Comparison of ENCODE assay signal across 34 mouse cellular contexts in genomic region chr13:24723699-24724394, GRCm38 (mm10). TPM values are rescaled to one million over a fixed set of nuclear protein-coding genes. Genes with fewer than 3 reads are reported as not detected.
DNase-seq lines count a peak whose midpoint lies in the region; ATAC-seq and TF ChIP-seq lines count a peak whose summit lies in the region.
"Had no signal": no experiment of that assay in that cellular context is flagged by ENCODE, and none has a peak within 500 bp of the region (broad histone marks: within the 10 kb centered on the region; RNA-seq: fewer than 3 reads in every experiment).

No protein-coding gene starts in this region.

- ATAC-seq in kidney, embryonic 16.5 days (ENCODE audit: low FRiP score, low TSS enrichment): peak; percentile 84
- ATAC-seq: activated CD4-positive, CD25-positive, alpha-beta regulatory T cell, adult 4 months; CD4-positive, CD25-positive, alpha-beta regulatory T cell, adult 4 months; forebrain, embryonic 14.5 days; midbrain, embryonic 15.5 days had no signal

- TF ChIP-seq POLR2A in CH12.LX (IDR thresholded peaks at IDR 0.05; ENCODE audit: low read depth, low read length): no peak
- TF ChIP-seq POLR2A in kidney, adult 2 months (IDR thresholded peaks at IDR 0.05; ENCODE audit: low read depth, low read length): no peak

- peaks cover 5 to 10% of the 10 kb centered on the region in 2 experiments; a peak in 3 of 4 replicates for H3K4me1 ChIP-seq in CH12.LX (ENCODE audit: control insufficient read depth in 1 of 2, insufficient read depth in 2 of 2)
- peaks cover 5% of the 10 kb centered on the region; the same call in 1 of the 2 replicates for H3K4me1 ChIP-seq in kidney, adult 2 months (ENCODE audit: control insufficient read depth, insufficient read depth, low read length)
- H3K4me1 ChIP-seq in kidney, embryonic 16.5 days (ENCODE audit: insufficient read depth, low read length): peaks cover 10% of the 10 kb centered on the region
- H3K4me1 ChIP-seq: heart, embryonic 15.5 days; midbrain, embryonic 15.5 days had no signal

- H3K79me2 ChIP-seq in CH12.LX (replicated peaks; ENCODE audit: control insufficient read depth, extremely low read depth, insufficient read depth, poor library complexity, severe bottlenecking): no peaks in the 10 kb centered on the region

- H3K4me2 ChIP-seq in CH12.LX (ENCODE audit: insufficient read depth, low read depth, poor library complexity, severe bottlenecking): no peak overlapping the region
- H3K4me2 ChIP-seq in kidney, embryonic 16.5 days (replicated peaks; ENCODE audit: low read depth, low read length): peak overlapping the region; percentile 10
- H3K4me2 ChIP-seq: heart, embryonic 15.5 days; hindbrain, embryonic 14.5 days; midbrain, embryonic 15.5 days had no signal

- H3K9me3 ChIP-seq in CH12.LX (replicated peaks; ENCODE audit: low read length): no peaks in the 10 kb centered on the region
- H3K9me3 ChIP-seq in kidney, embryonic 16.5 days (ENCODE audit: low read length): no peaks in the 10 kb centered on the region
- H3K9me3 ChIP-seq: heart, embryonic 10.5 days; heart, embryonic 15.5 days; midbrain, embryonic 10.5 days; midbrain, embryonic 15.5 days had no signal

- no peak overlapping the region for H3K4me3 ChIP-seq in CH12.LX (replicated peaks in 1 of 3; ENCODE audit: low read depth in 2 of 3, low read length in 2 of 3, poor library complexity in 1 of 3)
- H3K4me3 ChIP-seq in kidney, adult 2 months (ENCODE audit: insufficient read depth, low read depth, low read length): no peak overlapping the region
- no peak overlapping the region for H3K4me3 ChIP-seq in kidney, embryonic 16.5 days (ENCODE audit: low read length)
- no peak overlapping the region for H3K4me3 ChIP-seq in left cerebral cortex, adult 2 months
- H3K4me3 ChIP-seq: heart, embryonic 10.5 days; heart, embryonic 15.5 days; midbrain, embryonic 10.5 days; midbrain, embryonic 15.5 days had no signal

- peak overlapping the region; percentile 19; the same call in 1 of the 2 replicates for H3K27ac ChIP-seq in CH12.LX (ENCODE audit: insufficient read depth, low read depth)
- H3K27ac ChIP-seq in kidney, adult 2 months (ENCODE audit: insufficient read depth, low read depth, low read length): no peak overlapping the region
- no peak overlapping the region for H3K27ac ChIP-seq in kidney, embryonic 16.5 days (ENCODE audit: low read length)
- no peak overlapping the region for H3K27ac ChIP-seq in left cerebral cortex, adult 2 months
- H3K27ac ChIP-seq: heart, embryonic 10.5 days; heart, embryonic 15.5 days; hindbrain, embryonic 14.5 days; liver, embryonic 14.5 days; macrophage; midbrain, embryonic 10.5 days; midbrain, embryonic 15.5 days had no signal

- no peaks in the 10 kb centered on the region for H3K27me3 ChIP-seq in CH12.LX (replicated peaks)
- no peaks in the 10 kb centered on the region for H3K27me3 ChIP-seq in kidney, adult 2 months (replicated peaks; ENCODE audit: control insufficient read depth, insufficient read depth, low read length)
- no peaks in the 10 kb centered on the region for H3K27me3 ChIP-seq in kidney, embryonic 16.5 days (ENCODE audit: insufficient read depth, low read length)
- H3K27me3 ChIP-seq: heart, embryonic 15.5 days; midbrain, embryonic 15.5 days had no signal

- H3K36me3 ChIP-seq in CH12.LX (replicated peaks in 1 of 2; ENCODE audit: control insufficient read depth in 1 of 2, insufficient read depth in 1 of 2, low read length in 1 of 2): peaks cover 12 to 56% of the 10 kb centered on the region in 2 experiments
- H3K36me3 ChIP-seq in kidney, adult 2 months (ENCODE audit: control insufficient read depth, insufficient read depth, low read length): no peaks in the 10 kb centered on the region
- H3K36me3 ChIP-seq in kidney, embryonic 16.5 days (ENCODE audit: insufficient read depth, low read length): no peaks in the 10 kb centered on the region
- H3K36me3 ChIP-seq: midbrain, embryonic 10.5 days had no signal

- no peak for DNase-seq in CH12.LX (ENCODE audit: extremely low read depth)
- DNase-seq in kidney, adult 2 months: peak; percentile 59
- DNase-seq in kidney, postnatal 36 days: peak; percentile 37 to 55
- DNase-seq in left cerebral cortex, adult 2 months (ENCODE audit: extremely low spot score in 1 of 2, low spot score in 2 of 2): no peak
- DNase-seq in right cerebral cortex, adult 2 months (ENCODE audit: low spot score in 2 of 2): no peak
- DNase-seq in cerebellum, adult 18-20 months: no peak
- DNase-seq: adrenal gland, adult 2 months; adrenal gland, postnatal 36 days; cerebellum, adult 2 months; cerebellum, postnatal 14 days; gastrocnemius, postnatal 14 days; heart, postnatal 36 days; liver; lung, adult 2 months; lung, postnatal 10 days; thymus, adult 2 months; thymus, postnatal 4 days had no signal

- TF ChIP-seq EP300 in CH12.LX (IDR thresholded peaks at IDR 0.05; ENCODE audit: low read length): no peak

- no peak for TF ChIP-seq RAD21 in CH12.LX (IDR thresholded peaks at IDR 0.05; ENCODE audit: low read depth, low read length)

- H3K9ac ChIP-seq in CH12.LX (ENCODE audit: insufficient read depth, low read depth): no peak overlapping the region
- 0 out of 2 replicates have a peak overlapping the region, but pooled peaks have one; percentile 7 for H3K9ac ChIP-seq in kidney, embryonic 16.5 days (replicated peaks; ENCODE audit: low read length)
- H3K9ac ChIP-seq: heart, embryonic 15.5 days; hindbrain, embryonic 14.5 days; liver, embryonic 14.5 days; midbrain, embryonic 15.5 days had no signal

- no peak for TF ChIP-seq CTCF in CH12.LX (conservative IDR thresholded peaks at IDR 0.05 in 1 of 2, IDR thresholded peaks at IDR 0.05 in 1 of 2; ENCODE audit: low read depth in 2 of 2, low read length in 2 of 2)
- no peak for TF ChIP-seq CTCF in kidney, adult 2 months (conservative IDR thresholded peaks at IDR 0.05; ENCODE audit: insufficient read depth, insufficient read length, low read depth, low read length)
- TF ChIP-seq CTCF in left cerebral cortex, adult 2 months (IDR thresholded peaks at IDR 0.05): no peak

- dilution Hi-C loops in CH12.LX (cut with MboI; ENCODE audit: extremely low pct_ligation_motif_present, extremely low pct_unique_long_range_greater_than_20kb, low sequenced_read_pairs): no loop called here

- in situ Hi-C loops in CH12.LX (cut with MboI; ENCODE audit: low pct_ligation_motif_present, low pct_unique_long_range_greater_than_20kb, low sequenced_read_pairs): loop anchor here (25.0 kb wide), 1 partner anchor 188 kb away; no protein-coding TSS in a partner anchor

- intact Hi-C loops in left cerebral cortex, adult 2 months (cut with DNase I): no loop called here

- 37% methylated on average over 8 of the region's 8 CpGs for WGBS in kidney, adult 2 months
- 31% methylated on average over 8 of the region's 8 CpGs for WGBS in kidney, embryonic 16.5 days

TF ChIP-seq in CH12.LX, 34 proteins besides CTCF, POLR2A, EP300 and RAD21:
- TF ChIP-seq ELF1 (IDR thresholded peaks at IDR 0.05; ENCODE audit: low read depth, low read length) (no peak), NELFE (IDR thresholded peaks at IDR 0.05; ENCODE audit: low read depth, low read length) (no peak), MAX (IDR thresholded peaks at IDR 0.05; ENCODE audit: low read length) (no peak), KAT2A (IDR thresholded peaks at IDR 0.05; ENCODE audit: insufficient replicate concordance, low read length) (no peak), TBP (conservative IDR thresholded peaks at IDR 0.05; ENCODE audit: low read depth, low read length) (no peak), BHLHE40 (IDR thresholded peaks at IDR 0.05; ENCODE audit: low read depth, low read length) (no peak), ZNF384 (IDR thresholded peaks at IDR 0.05; ENCODE audit: low read depth, low read length) (no peak), MEF2A (IDR thresholded peaks at IDR 0.05; ENCODE audit: borderline replicate concordance, low read depth, low read length) (no peak), ZC3H11A (IDR thresholded peaks at IDR 0.05; ENCODE audit: low read depth, low read length) (no peak)

RNA-seq across cellular contexts. Expression of gene Armh2, which starts 17.2 kb away (rescaled TPM):
- total RNA-seq in CH12.LX (2012; rRNA removed) (not detected in 2 replicates), CH12.LX (2014; rRNA removed) (not detected in 2 replicates)
- not detected in 2 replicates for polyA plus RNA-seq in CH12.LX (2012; ENCODE audit: insufficient read length, low read depth)
- polyA plus RNA-seq in kidney, adult 2 months (2012; rRNA removed): not detected in 2 replicates
- polyA plus RNA-seq in kidney, embryonic 16.5 days (2015; fragmentation: Nextera tagmentation; extraction: Ambion mirVana): not detected in 2 replicates
- not detected for total RNA-seq in left cerebral cortex, adult 2 months (2021)
- total RNA-seq: adrenal gland, adult 2 months; adrenal gland, postnatal 36 days; gastrocnemius, postnatal 14 days; granulocyte monocyte progenitor cell, adult 5-6 weeks; heart, postnatal 36 days; layer of hippocampus, adult 8-10 months; layer of hippocampus, postnatal 25 days; left cerebral cortex, postnatal 10 days had no signal
- polyA plus RNA-seq: activated CD4-positive, CD25-positive, alpha-beta regulatory T cell, adult 4 months; adrenal gland, adult 2 months; cerebellum, adult 2 months; forebrain, embryonic 14.5 days; heart, embryonic 10.5 days; heart, embryonic 15.5 days; hindbrain, embryonic 14.5 days; limb, embryonic 11.5 days; liver, embryonic 14.5 days; lung, adult 2 months; macrophage; midbrain, embryonic 10.5 days; neural tube, embryonic 11.5 days; thymus, adult 2 months had no signal

RNA-seq across cellular contexts. Expression of gene Gmnn, which starts 37.9 kb away (rescaled TPM):
- total RNA-seq in CH12.LX (2012; rRNA removed) (117 and 138 TPM in 2 replicates), CH12.LX (2014; rRNA removed) (166 and 191 TPM in 2 replicates)
- polyA plus RNA-seq in CH12.LX (2012; ENCODE audit: insufficient read length, low read depth): 164 and 166 TPM in 2 replicates
- 4.1 and 7.1 TPM in 2 replicates for polyA plus RNA-seq in kidney, adult 2 months (2012; rRNA removed)
- 103 and 104 TPM in 2 replicates for polyA plus RNA-seq in kidney, embryonic 16.5 days (2015; fragmentation: Nextera tagmentation; extraction: Ambion mirVana)
- total RNA-seq in left cerebral cortex, adult 2 months (2021): 1 to 10 TPM; 2.6 TPM
- polyA plus RNA-seq: adrenal gland, adult 2 months had no signal

Comparison
In these comparisons a context has a peak if more than half of its experiments do, and no peak if none do; other contexts are left out.
1. RNA of gene Gmnn, which starts 37.9 kb away (polyA plus RNA-seq): 164 to 166 TPM in CH12.LX and 103 to 104 TPM in kidney, embryonic 16.5 days; 4.1 to 7.1 TPM in kidney, adult 2 months; every median in the first group is over 10 times any median in the second.
2. DNase-seq: peak in kidney, adult 2 months (single experiment) and kidney, postnatal 36 days (2 of 2); none in CH12.LX (single experiment), left cerebral cortex, adult 2 months (0 of 2), right cerebral cortex, adult 2 months (0 of 2) and cerebellum, adult 18-20 months (0 of 2).